In the genomic region with DNA sequence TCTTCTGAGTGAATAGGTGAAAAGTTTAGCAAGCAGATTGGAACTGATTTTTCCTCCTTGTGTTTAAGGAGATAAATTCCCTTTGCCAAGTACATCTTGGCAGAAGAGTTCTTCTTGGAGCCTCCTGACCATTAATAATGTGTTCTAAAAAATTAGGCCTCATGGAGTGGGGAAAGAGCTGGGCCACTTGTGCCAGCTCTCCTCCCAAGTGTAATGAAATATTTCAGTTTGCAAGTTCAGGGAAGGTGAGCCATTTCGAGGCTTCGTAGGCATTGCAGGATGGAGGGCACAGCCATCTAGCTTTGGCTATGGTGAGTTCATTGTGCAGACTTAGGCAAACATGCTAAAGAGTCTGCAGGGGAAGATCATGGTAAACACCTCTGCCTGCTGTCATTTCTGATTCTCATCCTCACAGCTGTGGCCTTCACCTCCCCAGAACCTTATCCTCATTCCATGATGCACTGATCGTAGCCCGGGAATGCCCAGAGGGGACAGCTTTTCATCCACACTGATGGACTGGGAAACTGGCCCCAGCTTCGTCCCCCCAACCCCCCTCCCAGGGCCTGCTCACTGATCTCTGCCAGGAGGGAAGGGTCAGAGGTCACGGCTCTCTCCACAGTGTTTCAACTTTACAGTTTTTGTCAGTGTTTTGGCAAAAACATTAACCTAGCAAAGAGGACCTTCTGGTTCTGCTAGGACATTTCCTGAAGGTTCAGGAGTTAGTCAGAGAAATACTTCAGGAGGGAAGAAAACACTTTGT, we compare ENCODE assay signal across 10 mouse cellular contexts. TPM values are rescaled to one million over a fixed set of nuclear protein-coding genes. Genes with fewer than 3 reads are reported as not detected.
DNase-seq lines count a peak whose midpoint lies in the region; ATAC-seq and TF ChIP-seq lines count a peak whose summit lies in the region.
"Had no signal": no experiment of that assay in that cellular context is flagged by ENCODE, and none has a peak within 500 bp of the region (broad histone marks: within the 10 kb centered on the region; RNA-seq: fewer than 3 reads in every experiment).

No protein-coding gene starts in this region.

- 0 out of 2 replicates have a peak, but pooled peaks cover 5% of the 10 kb centered on the region for H3K36me3 ChIP-seq in lung, postnatal 0 days (ENCODE audit: insufficient read depth, low read length)
- H3K36me3 ChIP-seq in embryonic facial prominence, embryonic 14.5 days (ENCODE audit: control insufficient read depth, insufficient read depth, low read length), result peaks cover 19% of the 10 kb centered on the region; the same call in 1 of the 2 replicates
- peaks cover 18% of the 10 kb centered on the region for H3K36me3 ChIP-seq in kidney, embryonic 15.5 days
- no peaks in the 10 kb centered on the region for H3K36me3 ChIP-seq in stomach, embryonic 16.5 days (ENCODE audit: control insufficient read depth, insufficient read depth, low read length)
- no peaks in the 10 kb centered on the region for H3K36me3 ChIP-seq in midbrain, postnatal 0 days (ENCODE audit: insufficient read depth, low read length)

- H3K9ac ChIP-seq in lung, postnatal 0 days (replicated peaks; ENCODE audit: low read depth), result no peak overlapping the region
- H3K9ac ChIP-seq in embryonic facial prominence, embryonic 14.5 days (ENCODE audit: low read depth, low read length), result no peak overlapping the region
- no peak overlapping the region for H3K9ac ChIP-seq in kidney, embryonic 15.5 days
- H3K9ac ChIP-seq in stomach, embryonic 16.5 days (ENCODE audit: low read length), result no peak overlapping the region
- H3K9ac ChIP-seq in midbrain, postnatal 0 days (replicated peaks; ENCODE audit: low read length, poor library complexity, severe bottlenecking), result no peak overlapping the region

- 0 out of 2 replicates have a peak, but pooled peaks cover 3% of the 10 kb centered on the region for H3K27me3 ChIP-seq in lung, postnatal 0 days (replicated peaks; ENCODE audit: insufficient read depth, low read length)
- no peaks in the 10 kb centered on the region for H3K27me3 ChIP-seq in embryonic facial prominence, embryonic 14.5 days (replicated peaks; ENCODE audit: control insufficient read depth, insufficient read depth, low read length)
- no peaks in the 10 kb centered on the region for H3K27me3 ChIP-seq in kidney, embryonic 15.5 days
- no peaks in the 10 kb centered on the region for H3K27me3 ChIP-seq in stomach, embryonic 16.5 days (ENCODE audit: control insufficient read depth, insufficient read depth, low read length)
- H3K27me3 ChIP-seq in midbrain, postnatal 0 days (ENCODE audit: insufficient read depth, low read length), result no peaks in the 10 kb centered on the region
- H3K27me3 ChIP-seq: Patski had no signal

- 44% methylated on average over 6 of the region's 6 CpGs for WGBS in lung, postnatal 0 days
- 19% methylated on average over 6 of the region's 6 CpGs for WGBS in embryonic facial prominence, embryonic 14.5 days
- WGBS in kidney, embryonic 15.5 days, result 33% methylated on average over 6 of the region's 6 CpGs
- 37% methylated on average over 6 of the region's 6 CpGs for WGBS in stomach, embryonic 16.5 days
- WGBS in midbrain, postnatal 0 days, result 46% methylated on average over 6 of the region's 6 CpGs

- no peak for TF ChIP-seq CTCF in lung, postnatal 0 days (IDR thresholded peaks at IDR 0.05)
- no peak for TF ChIP-seq CTCF in midbrain, postnatal 0 days (IDR thresholded peaks at IDR 0.05)

- H3K27ac ChIP-seq in lung, postnatal 0 days (ENCODE audit: low read length), result no peak overlapping the region
- H3K27ac ChIP-seq in embryonic facial prominence, embryonic 14.5 days (replicated peaks; ENCODE audit: low read depth, low read length), result 0 out of 2 replicates have a peak overlapping the region, but pooled peaks have one; percentile 21
- H3K27ac ChIP-seq in kidney, embryonic 15.5 days, result peak overlapping the region; percentile 45
- peak overlapping the region; percentile 20; the same call in 1 of the 2 replicates for H3K27ac ChIP-seq in stomach, embryonic 16.5 days (ENCODE audit: low read length)
- H3K27ac ChIP-seq in midbrain, postnatal 0 days (ENCODE audit: low read depth, low read length), result no peak overlapping the region

- no peak for ATAC-seq in lung, postnatal 0 days
- ATAC-seq in embryonic facial prominence, embryonic 14.5 days (ENCODE audit: low read depth), result no peak
- no peak for ATAC-seq in kidney, embryonic 15.5 days (replicated peaks; ENCODE audit: low FRiP score)
- no peak for ATAC-seq in stomach, embryonic 16.5 days (ENCODE audit: insufficient read depth, low FRiP score)
- ATAC-seq in midbrain, postnatal 0 days (ENCODE audit: low FRiP score), result no peak
- ATAC-seq: Patski had no signal

- H3K9me3 ChIP-seq in lung, postnatal 0 days (ENCODE audit: low read length), result no peaks in the 10 kb centered on the region
- H3K9me3 ChIP-seq in embryonic facial prominence, embryonic 14.5 days (ENCODE audit: control insufficient read depth, low read length), result no peaks in the 10 kb centered on the region
- H3K9me3 ChIP-seq in kidney, embryonic 15.5 days (replicated peaks), result no peaks in the 10 kb centered on the region
- no peaks in the 10 kb centered on the region for H3K9me3 ChIP-seq in stomach, embryonic 16.5 days (replicated peaks; ENCODE audit: control insufficient read depth, low read length)
- no peaks in the 10 kb centered on the region for H3K9me3 ChIP-seq in midbrain, postnatal 0 days (ENCODE audit: low read length)

- peak; percentile 36 for DNase-seq in lung, postnatal 10 days
- no peak for DNase-seq in lung, postnatal 0 days (ENCODE audit: low spot score)
- DNase-seq in embryonic facial prominence, embryonic 14.5 days (ENCODE audit: low spot score), result peak; percentile 32
- DNase-seq in right cerebral cortex, postnatal 4 days, result no peak
- DNase-seq in midbrain, postnatal 0 days (ENCODE audit: low spot score), result no peak
- DNase-seq: cerebellum, adult 18-20 months; midbrain, embryonic 14.5 days had no signal

- TF ChIP-seq EP300 in lung, postnatal 0 days (IDR thresholded peaks at IDR 0.05), result no peak

- H3K4me1 ChIP-seq in lung, postnatal 0 days (ENCODE audit: insufficient read depth, low read depth, low read length), result no peaks in the 10 kb centered on the region
- H3K4me1 ChIP-seq in embryonic facial prominence, embryonic 14.5 days (ENCODE audit: control insufficient read depth, insufficient read depth, low read length), result peaks cover 15% of the 10 kb centered on the region
- peaks cover 58% of the 10 kb centered on the region for H3K4me1 ChIP-seq in kidney, embryonic 15.5 days
- peaks cover 7% of the 10 kb centered on the region for H3K4me1 ChIP-seq in stomach, embryonic 16.5 days (ENCODE audit: control insufficient read depth, insufficient read depth, low read length)
- H3K4me1 ChIP-seq in midbrain, postnatal 0 days (ENCODE audit: insufficient read depth, low read length), result 0 out of 2 replicates have a peak, but pooled peaks cover 3% of the 10 kb centered on the region

- H3K4me3 ChIP-seq in lung, postnatal 0 days (ENCODE audit: low read depth, low read length), result no peak overlapping the region
- no peak overlapping the region for H3K4me3 ChIP-seq in embryonic facial prominence, embryonic 14.5 days (ENCODE audit: low read depth, low read length)
- no peak overlapping the region for H3K4me3 ChIP-seq in kidney, embryonic 15.5 days (replicated peaks)
- no peak overlapping the region for H3K4me3 ChIP-seq in stomach, embryonic 16.5 days (replicated peaks; ENCODE audit: low read length)
- no peak overlapping the region for H3K4me3 ChIP-seq in midbrain, postnatal 0 days (ENCODE audit: low read depth, low read length)

- H3K4me2 ChIP-seq in lung, postnatal 0 days (replicated peaks; ENCODE audit: low read depth, low read length), result no peak overlapping the region
- H3K4me2 ChIP-seq in embryonic facial prominence, embryonic 14.5 days (ENCODE audit: low read depth, low read length), result no peak overlapping the region
- no peak overlapping the region for H3K4me2 ChIP-seq in kidney, embryonic 15.5 days
- H3K4me2 ChIP-seq in stomach, embryonic 16.5 days (ENCODE audit: low read depth, low read length), result no peak overlapping the region
- H3K4me2 ChIP-seq in midbrain, postnatal 0 days (ENCODE audit: low read depth, low read length, poor library complexity, severe bottlenecking), result no peak overlapping the region

RNA-seq across cellular contexts. Expression of gene Nid2, which starts 18.6 kb away (rescaled TPM):
- 39.0 and 40.4 TPM in 2 replicates for polyA plus RNA-seq in lung, postnatal 0 days (2015; fragmentation: Nextera tagmentation; extraction: Ambion mirVana)
- 152 and 174 TPM in 2 replicates for polyA plus RNA-seq in embryonic facial prominence, embryonic 14.5 days (2014; fragmentation: Nextera tagmentation; extraction: Ambion mirVana)
- polyA plus RNA-seq in kidney, embryonic 15.5 days (2015; fragmentation: Nextera tagmentation; extraction: Ambion mirVana), result 104 and 128 TPM in 2 replicates
- polyA plus RNA-seq in stomach, embryonic 16.5 days (2015; fragmentation: Nextera tagmentation; extraction: Ambion mirVana), result 94.3 and 99.5 TPM in 2 replicates
- total RNA-seq in midbrain, postnatal 0 days (2014; rRNA removed), result 35.2 and 39.0 TPM in 2 replicates
- polyA plus RNA-seq in midbrain, postnatal 0 days (2015; fragmentation: Nextera tagmentation; extraction: Ambion mirVana), result 18.6 and 21.3 TPM in 2 replicates

RNA-seq across cellular contexts. Expression of gene Rtraf, which starts 54.0 kb away (rescaled TPM):
- polyA plus RNA-seq in lung, postnatal 0 days (2015; fragmentation: Nextera tagmentation; extraction: Ambion mirVana), result 137 and 138 TPM in 2 replicates
- polyA plus RNA-seq in embryonic facial prominence, embryonic 14.5 days (2014; fragmentation: Nextera tagmentation; extraction: Ambion mirVana), result 255 and 258 TPM in 2 replicates
- polyA plus RNA-seq in kidney, embryonic 15.5 days (2015; fragmentation: Nextera tagmentation; extraction: Ambion mirVana), result 211 and 221 TPM in 2 replicates
- polyA plus RNA-seq in stomach, embryonic 16.5 days (2015; fragmentation: Nextera tagmentation; extraction: Ambion mirVana), result 158 and 183 TPM in 2 replicates
- 72.8 and 85.3 TPM in 2 replicates for total RNA-seq in midbrain, postnatal 0 days (2014; rRNA removed)
- 131 and 137 TPM in 2 replicates for polyA plus RNA-seq in midbrain, postnatal 0 days (2015; fragmentation: Nextera tagmentation; extraction: Ambion mirVana)

Comparison
In these comparisons a context has a peak if more than half of its experiments do, and no peak if none do; other contexts are left out.
1. DNase-seq: peak in lung, postnatal 10 days (single experiment) and embryonic facial prominence, embryonic 14.5 days (single experiment); none in lung, postnatal 0 days (single experiment), right cerebral cortex, postnatal 4 days (single experiment) and midbrain, postnatal 0 days (single experiment).
2. H3K27ac ChIP-seq: peak in embryonic facial prominence, embryonic 14.5 days (single experiment), kidney, embryonic 15.5 days (single experiment) and stomach, embryonic 16.5 days (single experiment); none in lung, postnatal 0 days (single experiment) and midbrain, postnatal 0 days (single experiment).